Mouse (Mus musculus) granulocyte monocyte progenitor cell, adult 5-6 weeks (primary cell): Measurements from ENCODE around the gene Wdr3. TPM values are rescaled to one million over a fixed set of nuclear protein-coding genes. Genes with fewer than 3 reads are reported as not detected.

Experiments
- total RNA-seq, 2 experiments: library from RNA; stranded (forward) in 1 of 2; stranded (reverse) in 1 of 2; fragments of 200-712, 200-1000 nt in 1 of 2; fragments of >200 nt in 1 of 2; fragmentation: Nextera tagmentation in 1 of 2; gene quantifications; 2 replicates each; pipeline ENCODE4 v1.2.3; 2014 to 2017

Wdr3 gene
- total RNA-seq, 2 experiments from 2014 or later: 60.4 to 134 TPM

Other genes starting within 250 kb of the Wdr3 start
- gene Gdap2, start within 50 bp of the Wdr3 start, total RNA-seq (2014; fragmentation: Nextera tagmentation): 25.6 and 33.3 TPM in 2 replicates
- gene Gdap2, start within 50 bp of the Wdr3 start, total RNA-seq (2017): 14.6 and 32.1 TPM in 2 replicates